Mouse (Mus musculus): Measurements from ENCODE around the gene Myo15b.

Gene Myo15b

GRCm38 (mm10) chr11:115872437-115872836 lies 14.2 kb downstream of the Myo15b start:
- no peak for DNase-seq (ENCODE audit: low read depth, low spot score)

GRCm38 (mm10) chr11:115875935-115876334 lies 17.7 kb downstream of the Myo15b start:
- no peak for DNase-seq (ENCODE audit: low read depth, low spot score)

GRCm38 (mm10) chr11:115876438-115876837 lies 18.2 kb downstream of the Myo15b start:
- DNase-seq (ENCODE audit: low read depth, low spot score), result peak; percentile 62

- no peak for DNase-seq (ENCODE audit: low read depth, low spot score)
These were observed 19.1 kb downstream of the Myo15b start for GRCm38 (mm10) chr11:115877174-115877755.

GRCm38 (mm10) chr11:115878071-115878470 lies 19.9 kb downstream of the Myo15b start:
- no peak for DNase-seq (ENCODE audit: low read depth, low spot score)

GRCm38 (mm10) chr11:115881002-115881401 lies 22.8 kb downstream of the Myo15b start:
- DNase-seq (ENCODE audit: low read depth, low spot score), result peak; percentile 83

- DNase-seq (ENCODE audit: low read depth, low spot score), result no peak
These were observed 25.0 kb downstream of the Myo15b start for GRCm38 (mm10) chr11:115883251-115883650.

GRCm38 (mm10) chr11:115884361-115884760 lies 26.2 kb downstream of the Myo15b start:
- peak; percentile 75 for DNase-seq (ENCODE audit: low read depth, low spot score)

GRCm38 (mm10) chr11:115885281-115885680 lies 27.1 kb downstream of the Myo15b start:
- peak; percentile 81 for DNase-seq (ENCODE audit: low read depth, low spot score)

- no peak for DNase-seq (ENCODE audit: low read depth, low spot score)
These were observed 28.2 kb downstream of the Myo15b start for GRCm38 (mm10) chr11:115886446-115886845.

- no peak for DNase-seq (ENCODE audit: low read depth, low spot score)
These were observed 29.8 kb downstream of the Myo15b start for GRCm38 (mm10) chr11:115888020-115888419.

GRCm38 (mm10) chr11:115889159-115889558 lies 31.0 kb downstream of the Myo15b start:
- DNase-seq (ENCODE audit: low read depth, low spot score), result no peak

- DNase-seq (ENCODE audit: low read depth, low spot score), result no peak
These were observed 34.0 kb downstream of the Myo15b start for GRCm38 (mm10) chr11:115892213-115892612.

GRCm38 (mm10) chr11:115893071-115893470 lies 34.9 kb downstream of the Myo15b start:
- DNase-seq (ENCODE audit: low read depth, low spot score), result no peak

GRCm38 (mm10) chr11:115894755-115895520 lies 36.7 kb downstream of the Myo15b start:
- DNase-seq (ENCODE audit: low read depth, low spot score), result peak; percentile 72

GRCm38 (mm10) chr11:115898446-115898845 lies 40.2 kb downstream of the Myo15b start:
- no peak for DNase-seq (ENCODE audit: low read depth, low spot score)

GRCm38 (mm10) chr11:115898886-115899285 lies 40.7 kb downstream of the Myo15b start:
- DNase-seq (ENCODE audit: low read depth, low spot score), result peak; percentile 52

GRCm38 (mm10) chr11:115899486-115900266 lies 41.5 kb downstream of the Myo15b start, which contains the start of gene Smim5:
TSS of gene Smim5 (plus strand) at chr11:115899966.
- DNase-seq (ENCODE audit: low read depth, low spot score), result peak; percentile 90

- no peak for DNase-seq (ENCODE audit: low read depth, low spot score)
These were observed 42.5 kb downstream of the Myo15b start for GRCm38 (mm10) chr11:115900561-115901337.

GRCm38 (mm10) chr11:115901338-115902161 lies 43.3 kb downstream of the Myo15b start:
- no peak for DNase-seq (ENCODE audit: low read depth, low spot score)

GRCm38 (mm10) chr11:115902177-115902576 lies 44.0 kb downstream of the Myo15b start:
- no peak for DNase-seq (ENCODE audit: low read depth, low spot score)

Data from R1 (cell line).